Mouse (Mus musculus) heart, embryonic 11.5 days (tissue): ENCODE measurements around the gene A4gnt. TPM values are rescaled to one million over a fixed set of nuclear protein-coding genes. Genes with fewer than 3 reads are reported as not detected.

Source experiments
- ATAC-seq: fragments of 200-750 bp; cut with Nextera tagmentation; replicated peaks from 2 replicates; pipeline ENCODE4 v1.8.0; 2017; ENCODE audit warnings: moderate library complexity; ENCODE audit not compliant: insufficient number of reproducible peaks, low FRiP score, low TSS enrichment
- H3K27ac ChIP-seq: fragments of 300-500 bp; sonication (generic); 2 replicates; pipeline ENCODE4 v1.5.1; 2014; ENCODE audit warnings: mild to moderate bottlenecking, low read depth, low read length
- H3K27me3 ChIP-seq: fragments of 300-500 bp; sonication (generic); 2 replicates; pipeline ENCODE4 v1.6.1; 2014; ENCODE audit warnings: mild to moderate bottlenecking, low read length, mixed read lengths; ENCODE audit not compliant: control insufficient read depth, insufficient read depth
- H3K36me3 ChIP-seq: fragments of 300-500 bp; sonication (generic); 2 replicates; pipeline ENCODE4 v1.6.1; 2014; ENCODE audit warnings: mild to moderate bottlenecking, low read length, moderate library complexity, mixed read lengths; ENCODE audit not compliant: control insufficient read depth, insufficient read depth
- H3K4me1 ChIP-seq: fragments of 300-500 bp; sonication (generic); 2 replicates; pipeline ENCODE4 v1.6.1; 2014; ENCODE audit warnings: low read length; ENCODE audit not compliant: control insufficient read depth, insufficient read depth
- H3K4me2 ChIP-seq: fragments of 300-500 bp; sonication (generic); 2 replicates; pipeline ENCODE4 v1.6.1; 2014; ENCODE audit warnings: mild to moderate bottlenecking, moderate library complexity
- H3K4me3 ChIP-seq: fragments of 300-500 bp; sonication (generic); 2 replicates; pipeline ENCODE4 v1.5.1; 2014; ENCODE audit warnings: low read depth, low read length
- H3K9ac ChIP-seq: fragments of 300-500 bp; sonication (generic); 2 replicates; pipeline ENCODE4 v1.6.1; 2014; ENCODE audit warnings: mild to moderate bottlenecking, low read depth, low read length, moderate library complexity
- H3K9me3 ChIP-seq: fragments of 300-500 bp; sonication (generic); replicated peaks from 2 replicates; pipeline ENCODE4 v1.6.1; 2016; ENCODE audit warnings: low read length; ENCODE audit not compliant: control insufficient read depth
- WGBS: fragments of 180-500 bp; shearing (Covaris S2); extraction: QIAGEN DNeasy Blood & Tissue Kit; methylation state at CpG from one replicate; pipeline ENCODE4 v1.1.7; 2014; ENCODE audit not compliant: insufficient replicate concordance; 5-methylcytosine and 5-hydroxymethylcytosine counted together
- polyA plus RNA-seq: library from polyadenylated mRNA; unstranded; fragments of >200 nt; fragmentation: Nextera tagmentation; extraction: Ambion mirVana; gene quantifications from 2 replicates; pipeline ENCODE4 v1.2.1, GENCODE M21; 2014

Gene A4gnt
- not detected in 2 replicates for polyA plus RNA-seq

GRCm38 (mm10) chr9:99612202-99612601, at the start of gene A4gnt:
A4gnt (plus strand) TSS chr9:99612502.
- Histone ChIP-seq H3K4me1 (no peaks in the 10 kb centered on the region), H3K9me3 (no peaks in the 10 kb centered on the region), H3K27ac (no peak within 1 kb of the TSS), H3K4me2 (no peak within 1 kb of the TSS), H3K4me3 (no peak within 1 kb of the TSS), H3K36me3 (no peaks in the 10 kb centered on the region), H3K9ac (no peak within 1 kb of the TSS), H3K27me3 (no peaks in the 10 kb centered on the region)
- no peak for ATAC-seq
- 50% methylated on average over 2 of the region's 2 CpGs for WGBS

GRCm38 (mm10) chr9:99563714-99564113, 48.6 kb upstream of the A4gnt start:
- Histone ChIP-seq H3K4me2 (no peak overlapping the region), H3K9me3 (no peaks in the 10 kb centered on the region), H3K27me3 (no peaks in the 10 kb centered on the region), H3K9ac (no peak overlapping the region), H3K4me1 (peaks cover 5% of the 10 kb centered on the region; the same call in 1 of the 2 replicates), H3K36me3 (no peaks in the 10 kb centered on the region), H3K4me3 (no peak overlapping the region), H3K27ac (no peak overlapping the region)
- WGBS: 17% methylated on average over 11 of the region's 11 CpGs
- no peak for ATAC-seq

- no peak; the same call in 1 of the 2 replicates for ATAC-seq
- Histone ChIP-seq H3K9me3 (no peaks in the 10 kb centered on the region), H3K4me1 (peaks cover 5% of the 10 kb centered on the region; the same call in 1 of the 2 replicates), H3K9ac (peak overlapping the region; percentile 98), H3K4me2 (peak overlapping the region; percentile 88), H3K27me3 (no peaks in the 10 kb centered on the region; the same call in 1 of the 2 replicates), H3K4me3 (peak overlapping the region; percentile 57), H3K27ac (peak overlapping the region; percentile 97), H3K36me3 (no peaks in the 10 kb centered on the region)
- 3% methylated on average over 15 of the region's 15 CpGs for WGBS
Observed at GRCm38 (mm10) chr9:99568023-99568346, 44.3 kb upstream of the A4gnt start.

- Histone ChIP-seq H3K4me2 (peak within 1 kb of the TSS; percentile 88), H3K27me3 (no peaks in the 10 kb centered on the region; the same call in 1 of the 2 replicates), H3K27ac (peak within 1 kb of the TSS; percentile 97), H3K9me3 (no peaks in the 10 kb centered on the region), H3K4me3 (peak within 1 kb of the TSS; percentile 57), H3K9ac (peak within 1 kb of the TSS; percentile 98), H3K36me3 (no peaks in the 10 kb centered on the region), H3K4me1 (peaks cover 5% of the 10 kb centered on the region; the same call in 1 of the 2 replicates)
- peak; percentile 95 for ATAC-seq
- under 1% methylated on average over 69 of the region's 70 CpGs for WGBS
Observed at GRCm38 (mm10) chr9:99568347-99569070, 43.8 kb upstream of the A4gnt start, which contains the start of gene Armc8. Armc8 (minus strand) TSS chr9:99568899.

GRCm38 (mm10) chr9:99569071-99569397, 43.3 kb upstream of the A4gnt start:
- Histone ChIP-seq H3K36me3 (no peaks in the 10 kb centered on the region), H3K4me1 (peaks cover 5% of the 10 kb centered on the region; the same call in 1 of the 2 replicates), H3K4me3 (peak overlapping the region; percentile 57), H3K27ac (peak overlapping the region; percentile 97), H3K4me2 (peak overlapping the region; percentile 88), H3K27me3 (no peaks in the 10 kb centered on the region; the same call in 1 of the 2 replicates), H3K9me3 (no peaks in the 10 kb centered on the region), H3K9ac (peak overlapping the region; percentile 98)
- 2% methylated on average over 9 of the region's 9 CpGs for WGBS
- ATAC-seq: no peak

GRCm38 (mm10) chr9:99575677-99576480, 36.4 kb upstream of the A4gnt start, which contains the start of gene Dbr1:
Dbr1 (plus strand) TSS chr9:99575799.
- Histone ChIP-seq H3K36me3 (peaks cover 5% of the 10 kb centered on the region; the same call in 1 of the 2 replicates), H3K9me3 (no peaks in the 10 kb centered on the region), H3K27ac (peak within 1 kb of the TSS; percentile 84), H3K9ac (peak within 1 kb of the TSS; percentile 95), H3K4me2 (peak within 1 kb of the TSS; percentile 82), H3K4me1 (no peaks in the 10 kb centered on the region), H3K27me3 (no peaks in the 10 kb centered on the region; the same call in 1 of the 2 replicates), H3K4me3 (peak within 1 kb of the TSS; percentile 92)
- ATAC-seq: peak; percentile 94
- WGBS: under 1% methylated on average over 57 of the region's 57 CpGs

GRCm38 (mm10) chr9:99580655-99581054, 31.6 kb upstream of the A4gnt start:
- Histone ChIP-seq H3K4me1 (no peaks in the 10 kb centered on the region), H3K9ac (no peak overlapping the region), H3K27me3 (no peaks in the 10 kb centered on the region), H3K9me3 (no peaks in the 10 kb centered on the region), H3K4me2 (no peak overlapping the region), H3K4me3 (no peak overlapping the region), H3K36me3 (peaks cover 16% of the 10 kb centered on the region), H3K27ac (no peak overlapping the region)
- WGBS: 49% methylated on average over 2 of the region's 2 CpGs
- ATAC-seq: no peak

GRCm38 (mm10) chr9:99587505-99588202, 24.6 kb upstream of the A4gnt start:
- Histone ChIP-seq H3K4me3 (no peak overlapping the region), H3K4me2 (no peak overlapping the region), H3K36me3 (peaks cover 6% of the 10 kb centered on the region; the same call in 1 of the 2 replicates), H3K9ac (no peak overlapping the region), H3K27me3 (no peaks in the 10 kb centered on the region), H3K27ac (no peak overlapping the region), H3K9me3 (no peaks in the 10 kb centered on the region), H3K4me1 (no peaks in the 10 kb centered on the region)
- ATAC-seq: no peak
- 29% methylated on average over 8 of the region's 8 CpGs for WGBS
